Mouse (Mus musculus) liver, postnatal 0 days (tissue): ENCODE measurements at regions not wholly inside any gene's neighbourhood (a gene's known extent, or its start where the extent isn't known, plus 50 kb on each side); places are given as distances from the start of the nearest gene placed in this dataset.

Experiments used
- CTCF ChIP-seq: sonication (generic); IDR thresholded peaks from 2 replicates; pipeline ENCODE4 v1.5.1; 2016; ENCODE audit warnings: antibody characterized with exemption, low read depth
- EP300 ChIP-seq: IDR thresholded peaks from 2 replicates; pipeline ENCODE4 v1.6.1; 2016; ENCODE audit warnings: antibody characterized with exemption, low read depth, mild to moderate bottlenecking

- no peak for TF ChIP-seq CTCF
- no peak for TF ChIP-seq EP300
These were observed 224.4 kb downstream of the Ndfip2 start for GRCm38 (mm10) chr14:105482644-105483351.
